21 mouse cellular contexts compared by ENCODE assay signal in the genomic region with DNA sequence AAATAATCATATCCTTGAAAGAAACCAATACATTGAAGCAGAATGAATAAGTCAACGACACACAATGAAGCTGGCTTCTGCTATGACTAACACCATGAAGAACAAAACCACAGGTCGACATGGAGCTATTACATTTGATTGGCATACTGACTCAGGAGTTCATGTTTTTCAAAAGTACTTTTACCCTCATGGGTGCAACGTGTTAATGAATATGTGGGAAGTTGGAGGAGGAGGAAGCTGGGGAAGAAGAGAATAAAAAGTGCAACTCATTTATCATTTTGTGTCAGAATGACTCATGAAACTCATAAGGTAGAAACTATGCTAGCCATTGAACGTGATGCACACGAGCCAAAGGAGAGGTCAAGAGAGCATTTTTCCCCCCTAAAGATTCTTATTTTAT.
DNase-seq lines count a peak whose midpoint lies in the region; TF ChIP-seq lines count a peak whose summit lies in the region.
"Had no signal": no experiment of that assay in that cellular context is flagged by ENCODE, and none has a peak within 500 bp of the region (broad histone marks: within the 10 kb centered on the region; RNA-seq: fewer than 3 reads in every experiment).

No protein-coding gene starts in this region.

- TF ChIP-seq CTCF in MEL (IDR thresholded peaks at IDR 0.05 in 2 of 3, conservative IDR thresholded peaks at IDR 0.05 in 1 of 3; ENCODE audit: control insufficient read depth in 1 of 3, insufficient read depth in 1 of 3, low read depth in 2 of 3, low read length in 3 of 3, poor library complexity in 1 of 3, severe bottlenecking in 1 of 3), result no peak
- TF ChIP-seq CTCF in embryonic fibroblast, embryonic 13.5 days (IDR thresholded peaks at IDR 0.05; ENCODE audit: borderline replicate concordance, insufficient read depth, low read length), result no peak

- no peak overlapping the region for H3K4me3 ChIP-seq in MEL (ENCODE audit: control insufficient read depth in 1 of 2, insufficient read depth in 1 of 2, low read depth in 2 of 2, low read length in 2 of 2)
- H3K4me3 ChIP-seq in embryonic fibroblast, embryonic 13.5 days (ENCODE audit: insufficient read depth, low read length), result no peak overlapping the region
- H3K4me3 ChIP-seq in myocyte, result no peak overlapping the region
- no peak overlapping the region for H3K4me3 ChIP-seq in hindbrain, embryonic 10.5 days
- H3K4me3 ChIP-seq: embryonic facial prominence, embryonic 15.5 days; forebrain, embryonic 12.5 days; hindbrain, embryonic 13.5 days had no signal

- H3K36me3 ChIP-seq in MEL (ENCODE audit: control insufficient read depth in 1 of 2, insufficient read depth in 2 of 2, low read length in 2 of 2) (peaks cover 0 to 20% of the 10 kb centered on the region in 2 experiments; a peak in 2 of 4 replicates), myocyte (ENCODE audit: control insufficient read depth, insufficient read depth) (no peaks in the 10 kb centered on the region)
- H3K36me3 ChIP-seq in hindbrain, embryonic 10.5 days, result no peaks in the 10 kb centered on the region
- H3K36me3 ChIP-seq: embryonic facial prominence, embryonic 15.5 days; forebrain, embryonic 12.5 days; G1E; hindbrain, embryonic 13.5 days had no signal

- TF ChIP-seq POLR2A in MEL (IDR thresholded peaks at IDR 0.05; ENCODE audit: control insufficient read depth in 1 of 2, insufficient read depth in 1 of 2, low read depth in 1 of 2, low read length in 2 of 2, poor library complexity in 1 of 2) (no peak), myocyte (IDR thresholded peaks at IDR 0.05; ENCODE audit: insufficient read length, low read depth) (no peak)
- TF ChIP-seq POLR2A in embryonic fibroblast, embryonic 13.5 days (IDR thresholded peaks at IDR 0.05; ENCODE audit: low read depth, low read length), result no peak

- H3K4me1 ChIP-seq in MEL (ENCODE audit: control insufficient read depth in 1 of 2, insufficient read depth in 2 of 2, low read length in 2 of 2), result peaks cover 4 to 19% of the 10 kb centered on the region in 2 experiments
- H3K4me1 ChIP-seq in embryonic fibroblast, embryonic 13.5 days (ENCODE audit: control insufficient read depth, insufficient read depth, low read length), result peaks cover 10% of the 10 kb centered on the region
- peaks cover 15% of the 10 kb centered on the region for H3K4me1 ChIP-seq in hindbrain, embryonic 10.5 days (replicated peaks)

- H3K27ac ChIP-seq in MEL (ENCODE audit: control insufficient read depth, low read depth, low read length), result no peak overlapping the region
- peak overlapping the region; percentile 7 for H3K27ac ChIP-seq in embryonic fibroblast, embryonic 13.5 days (ENCODE audit: insufficient read depth, low read length)
- H3K27ac ChIP-seq in hindbrain, embryonic 10.5 days, result no peak overlapping the region
- H3K27ac ChIP-seq: embryonic facial prominence, embryonic 15.5 days; forebrain, embryonic 12.5 days; hindbrain, embryonic 13.5 days; hindbrain, postnatal 0 days had no signal

- DNase-seq in 3T3-L1 (ENCODE audit: low read depth, low spot score) (peak; percentile 86), MEL (ENCODE audit: low read depth, low spot score) (peak; percentile 25)
- no peak for DNase-seq in left cerebral cortex, postnatal 25 days (ENCODE audit: low spot score in 2 of 2)
- DNase-seq in hindbrain, embryonic 10.5 days (ENCODE audit: low spot score), result no peak
- no peak for DNase-seq in layer of hippocampus, adult 9-11 months
- DNase-seq: adrenal gland, postnatal 14 days; cerebellum, adult 18-20 months; cerebellum, adult 9-11 months; cerebellum, postnatal 36 days; embryo, embryonic 11 days; gastrocnemius, postnatal 10 days; heart, postnatal 10 days; heart, postnatal 4 days had no signal

- no peaks in the 10 kb centered on the region for H3K9me3 ChIP-seq in MEL (replicated peaks; ENCODE audit: insufficient read depth, low read length)
- H3K9me3 ChIP-seq in hindbrain, embryonic 10.5 days, result no peaks in the 10 kb centered on the region
- H3K9me3 ChIP-seq: embryonic facial prominence, embryonic 15.5 days; forebrain, embryonic 12.5 days; hindbrain, embryonic 13.5 days had no signal

- H3K27me3 ChIP-seq in MEL (ENCODE audit: control insufficient read depth in 1 of 2, insufficient read depth in 2 of 2, low read length in 2 of 2), result no peaks in the 10 kb centered on the region
- H3K27me3 ChIP-seq in myocyte (ENCODE audit: control insufficient read depth, insufficient read depth, insufficient read length), result no peaks in the 10 kb centered on the region
- H3K27me3 ChIP-seq in hindbrain, embryonic 10.5 days (ENCODE audit: insufficient read depth, poor library complexity, severe bottlenecking), result no peaks in the 10 kb centered on the region
- H3K27me3 ChIP-seq: embryonic facial prominence, embryonic 15.5 days; Patski had no signal

- 74% methylated on average over 5 of the region's 5 CpGs for WGBS in hindbrain, embryonic 10.5 days

- no peak overlapping the region for H3ac ChIP-seq in myocyte (ENCODE audit: control insufficient read depth, insufficient read length)

- no peak overlapping the region for H3K9ac ChIP-seq in MEL (ENCODE audit: control insufficient read depth, low read depth, low read length, poor library complexity, severe bottlenecking)
- H3K9ac ChIP-seq: embryonic facial prominence, embryonic 15.5 days; forebrain, embryonic 12.5 days; hindbrain, embryonic 13.5 days had no signal

- H3K79me2 ChIP-seq in MEL (ENCODE audit: control insufficient read depth, insufficient read depth, low read length, poor library complexity), result no peaks in the 10 kb centered on the region
- no peaks in the 10 kb centered on the region for H3K79me2 ChIP-seq in myocyte (ENCODE audit: control insufficient read depth, insufficient read depth)

- H3K4me2 ChIP-seq in myocyte (ENCODE audit: low read depth), result peak overlapping the region; percentile 41
- H3K4me2 ChIP-seq: embryonic facial prominence, embryonic 15.5 days; forebrain, embryonic 12.5 days; hindbrain, embryonic 13.5 days had no signal

- TF ChIP-seq RAD21 in MEL (IDR thresholded peaks at IDR 0.05; ENCODE audit: low read depth, low read length), result no peak

- intact Hi-C loops in left cerebral cortex, postnatal 25 days (cut with DNase I), result no loop called here

- TF ChIP-seq EP300 in MEL (IDR thresholded peaks at IDR 0.05; ENCODE audit: low read depth in 1 of 2, low read length in 2 of 2), result peak; percentile 9 to 43; a peak in 1 of 4 replicates

TF ChIP-seq in MEL, 35 proteins besides CTCF, POLR2A, EP300 and RAD21:
- no peak for TF ChIP-seq POLR2AphosphoS5 (IDR thresholded peaks at IDR 0.05; ENCODE audit: borderline replicate concordance, low read depth, low read length)
- TF ChIP-seq SMC3 (IDR thresholded peaks at IDR 0.05; ENCODE audit: low read depth, low read length), result no peak
- no peak for TF ChIP-seq MYB (IDR thresholded peaks at IDR 0.05; ENCODE audit: low read depth, low read length)
- TF ChIP-seq HCFC1 (IDR thresholded peaks at IDR 0.05; ENCODE audit: low read depth, low read length), result no peak
- TF ChIP-seq ZKSCAN1 (IDR thresholded peaks at IDR 0.05; ENCODE audit: low read depth, low read length), result no peak
- no peak for TF ChIP-seq TCF12 (IDR thresholded peaks at IDR 0.05; ENCODE audit: low read depth, low read length)
- TF ChIP-seq RCOR1 (IDR thresholded peaks at IDR 0.05; ENCODE audit: low read depth, low read length), result no peak

TF ChIP-seq in myocyte, 11 proteins besides CTCF, POLR2A, EP300 and RAD21:
- no peak for TF ChIP-seq CEBPB (IDR thresholded peaks at IDR 0.05; ENCODE audit: insufficient read depth, poor library complexity, severe bottlenecking)
- no peak for TF ChIP-seq USF1 (IDR thresholded peaks at IDR 0.05; ENCODE audit: low read depth)
- TF ChIP-seq POLR2AphosphoS2 (IDR thresholded peaks at IDR 0.05; ENCODE audit: insufficient read length, low read depth), result no peak
- TF ChIP-seq SRF (IDR thresholded peaks at IDR 0.05; ENCODE audit: control insufficient read depth, insufficient read length, low read depth), result no peak
- no peak for TF ChIP-seq TCF12 (IDR thresholded peaks at IDR 0.05; ENCODE audit: insufficient read depth, poor library complexity, severe bottlenecking)
- no peak for TF ChIP-seq E2F4 (IDR thresholded peaks at IDR 0.05; ENCODE audit: insufficient read depth)
- no peak for TF ChIP-seq MAX (IDR thresholded peaks at IDR 0.05; ENCODE audit: low read depth)
- TF ChIP-seq MYOD1 (IDR thresholded peaks at IDR 0.05; ENCODE audit: control insufficient read depth in 1 of 3, insufficient read length in 2 of 3, low read depth in 2 of 3), result no peak
- no peak for TF ChIP-seq MYOG (IDR thresholded peaks at IDR 0.05; ENCODE audit: control insufficient read depth in 1 of 3, insufficient read depth in 1 of 3, insufficient read length in 2 of 3, low read depth in 2 of 3)
- no peak for TF ChIP-seq TCF3 (IDR thresholded peaks at IDR 0.05; ENCODE audit: insufficient read length, low read depth)
- TF ChIP-seq REST (IDR thresholded peaks at IDR 0.05; ENCODE audit: insufficient read depth, insufficient read length), result no peak

Comparison
In these comparisons a context has a peak if more than half of its experiments do, and no peak if none do; other contexts are left out.
1. DNase-seq: peak in 3T3-L1 (single experiment) and MEL (single experiment); none in left cerebral cortex, postnatal 25 days (0 of 2), hindbrain, embryonic 10.5 days (single experiment) and layer of hippocampus, adult 9-11 months (single experiment).